Mouse (Mus musculus) naive thymus-derived CD4-positive, alpha-beta T cell, adult 5 months (primary cell): ENCODE results near the gene Tbc1d1. TPM values are rescaled to one million over a fixed set of nuclear protein-coding genes. Genes with fewer than 3 reads are reported as not detected.

ENCODE experiments used
- polyA plus RNA-seq: library from polyadenylated mRNA; unstranded; fragments of 100-300 nt; shearing (Covaris generic); gene quantifications from one replicate; pipeline ENCODE4 v1.2.1, GENCODE M21; 2017

Tbc1d1 gene
- 89.9 TPM for polyA plus RNA-seq

GRCm38 (mm10) chr5:64155861-64156550 is at the start of gene Tbc1d1:
Tbc1d1 (plus strand) TSS chr5:64156305.

Other genes starting within 250 kb of the Tbc1d1 start
- 42.5 TPM for gene Rell1, start 187.4 kb upstream of the Tbc1d1 start, polyA plus RNA-seq
- gene Pgm2, start 63.4 kb upstream of the Tbc1d1 start, polyA plus RNA-seq = 32.0 TPM